Mouse (Mus musculus) limb, embryonic 12.5 days (tissue): Measurements from ENCODE around the gene Rfpl4. TPM values are rescaled to one million over a fixed set of nuclear protein-coding genes. Genes with fewer than 3 reads are reported as not detected.
"Not testable (repeated sequence)": the region's sequence is repeated elsewhere in the genome, so short reads cannot be mapped to it uniquely, and the experiment has no call there.

Experiments used
- ATAC-seq: fragments of 200-750 bp; cut with Nextera tagmentation; 2 replicates; pipeline ENCODE4 v1.8.0; 2017; ENCODE audit warnings: low read depth, moderate TSS enrichment; ENCODE audit not compliant: insufficient number of reproducible peaks, insufficient read depth, low FRiP score, low TSS enrichment
- H3K27ac ChIP-seq: fragments of 300-500 bp; sonication (generic); 2 replicates; pipeline ENCODE4 v1.5.1; 2016; ENCODE audit warnings: mild to moderate bottlenecking, moderate library complexity
- H3K27me3 ChIP-seq: fragments of 300-500 bp; sonication (generic); 2 replicates; pipeline ENCODE4 v1.6.1; 2016; ENCODE audit warnings: mild to moderate bottlenecking, moderate library complexity
- H3K36me3 ChIP-seq: fragments of 300-500 bp; sonication (generic); 2 replicates; pipeline ENCODE4 v1.6.1; 2016; ENCODE audit warnings: mild to moderate bottlenecking, moderate library complexity
- H3K4me1 ChIP-seq: fragments of 300-500 bp; sonication (generic); replicated peaks from 2 replicates; pipeline ENCODE4 v1.6.1; 2016
- H3K4me2 ChIP-seq: fragments of 300-500 bp; sonication (generic); 2 replicates; pipeline ENCODE4 v1.6.1; 2016; ENCODE audit warnings: mild to moderate bottlenecking, moderate library complexity
- H3K4me3 ChIP-seq: fragments of 300-500 bp; sonication (generic); replicated peaks from 2 replicates; pipeline ENCODE4 v1.5.1; 2016; ENCODE audit warnings: mild to moderate bottlenecking
- H3K9ac ChIP-seq: fragments of 300-500 bp; sonication (generic); replicated peaks from 2 replicates; pipeline ENCODE4 v1.6.1; 2016; ENCODE audit warnings: mild to moderate bottlenecking, moderate library complexity
- H3K9me3 ChIP-seq: fragments of 300-500 bp; sonication (generic); 2 replicates; pipeline ENCODE4 v1.6.1; 2016; ENCODE audit warnings: mild to moderate bottlenecking, moderate library complexity
- whole genome bisulfite sequencing: fragments of 180-500 bp; shearing (Covaris S2); methylation state at CpG from one replicate; pipeline ENCODE4 v1.1.7; 2016; 5-methylcytosine and 5-hydroxymethylcytosine counted together
- polyA plus RNA-seq: library from polyadenylated mRNA; unstranded; fragments of >200 nt; fragmentation: Nextera tagmentation; extraction: Ambion mirVana; gene quantifications from 2 replicates; pipeline ENCODE4 v1.2.1, GENCODE M21; 2016

Rfpl4 gene
- polyA plus RNA-seq, 1 experiment from 2014 or later = not detected

DNA sequence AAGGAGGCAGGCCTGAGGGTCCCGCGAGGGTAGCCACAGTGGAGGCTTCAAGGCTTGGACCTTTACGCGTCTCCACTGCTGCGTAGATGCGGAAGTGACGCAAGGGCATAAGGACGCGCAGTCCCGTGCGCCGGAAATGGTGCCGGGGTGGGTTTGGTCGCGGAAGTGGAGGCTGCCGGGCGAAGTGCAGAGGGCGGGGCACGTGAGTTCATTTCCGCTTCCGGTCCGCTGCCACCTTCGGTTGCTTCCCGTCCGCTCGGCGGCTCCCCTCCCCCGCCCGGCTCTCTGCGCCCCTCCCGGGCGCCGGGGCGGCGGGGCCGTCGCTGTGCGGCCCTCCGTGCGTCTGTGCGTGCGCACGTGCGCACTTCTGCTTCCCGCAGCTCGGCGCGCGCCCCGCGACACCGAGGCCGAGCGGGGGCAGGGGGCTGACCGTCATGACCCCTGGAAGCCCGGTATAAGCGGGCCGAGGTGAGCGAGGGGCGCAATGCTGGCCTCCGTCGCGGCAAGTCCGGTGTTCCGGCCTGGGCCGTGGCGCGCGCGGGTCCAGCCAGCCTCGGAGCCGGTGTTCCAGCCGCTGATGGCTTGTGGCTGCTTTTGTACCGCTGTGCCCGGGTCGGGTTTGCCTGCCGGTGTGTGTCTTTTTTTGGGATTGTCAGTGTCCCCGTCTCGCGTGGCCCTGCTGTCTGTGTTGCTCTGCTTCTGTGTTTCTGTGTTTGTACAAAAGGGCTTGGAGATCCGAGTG lies 36.6 kb downstream of the Rfpl4 start, which contains the start of gene Epn1:
Gene Epn1 (plus strand): TSS at position 226 of the 742 bp plus-strand sequence.
- Histone ChIP-seq H3K36me3 (peaks cover 65% of the 10 kb centered on the region), H3K4me1 (peaks cover 14% of the 10 kb centered on the region), H3K4me3 (peak within 1 kb of the TSS; percentile 98), H3K27ac (peak within 1 kb of the TSS; percentile 94), H3K9ac (peak within 1 kb of the TSS; percentile 98), H3K9me3 (no peaks in the 10 kb centered on the region), H3K4me2 (peak within 1 kb of the TSS; percentile 69), H3K27me3 (no peaks in the 10 kb centered on the region)
- WGBS = under 1% methylated on average over 81 of the region's 81 CpGs
- peak; percentile 90 for ATAC-seq

DNA sequence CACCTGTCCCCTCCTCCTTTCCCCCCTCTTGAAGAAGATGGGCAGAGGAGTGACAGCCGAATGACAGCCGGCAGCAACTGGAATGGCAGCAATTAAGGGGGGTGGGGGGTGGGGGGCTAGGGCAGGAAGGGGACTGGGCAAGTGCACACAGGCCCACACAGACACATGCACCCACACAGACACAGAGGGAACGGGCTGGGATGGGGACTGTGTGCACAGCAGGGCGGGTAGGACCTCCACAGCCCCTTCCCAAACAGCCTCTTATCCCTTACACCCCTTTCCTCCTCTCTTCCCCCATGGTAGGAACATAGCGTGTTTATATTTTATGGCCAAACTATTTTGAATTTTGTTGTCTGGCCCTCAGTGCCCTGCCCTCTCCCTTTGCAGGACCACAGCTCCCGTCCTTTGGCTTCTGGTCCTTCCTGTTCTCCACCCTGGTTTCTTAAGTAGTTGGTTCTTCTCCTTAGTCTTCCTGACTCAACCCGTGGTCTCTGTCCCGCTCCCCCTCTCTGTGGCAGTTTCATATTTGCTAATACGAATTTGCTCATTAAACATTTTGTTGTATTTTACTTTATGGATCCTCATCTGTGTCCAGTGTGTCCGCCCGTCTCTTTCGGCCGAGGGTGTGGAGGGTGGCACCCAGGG lies 37.3 kb downstream of the Rfpl4 start:
- not testable (repeated sequence) for H3K9me3 ChIP-seq, H3K27me3 ChIP-seq
- 44% methylated on average over 10 of the region's 13 CpGs for whole genome bisulfite sequencing
- H3K27ac ChIP-seq = peak overlapping the region; percentile 78
- peaks cover 66% of the 10 kb centered on the region for H3K36me3 ChIP-seq
- peak overlapping the region; percentile 69 for H3K4me2 ChIP-seq
- H3K9ac ChIP-seq = 0 out of 2 replicates have a peak overlapping the region, but pooled peaks have one; percentile 98
- H3K4me1 ChIP-seq = peaks cover 14% of the 10 kb centered on the region
- peak; percentile 34; the same call in 1 of the 2 replicates for ATAC-seq
- peak overlapping the region; percentile 98 for H3K4me3 ChIP-seq

DNA sequence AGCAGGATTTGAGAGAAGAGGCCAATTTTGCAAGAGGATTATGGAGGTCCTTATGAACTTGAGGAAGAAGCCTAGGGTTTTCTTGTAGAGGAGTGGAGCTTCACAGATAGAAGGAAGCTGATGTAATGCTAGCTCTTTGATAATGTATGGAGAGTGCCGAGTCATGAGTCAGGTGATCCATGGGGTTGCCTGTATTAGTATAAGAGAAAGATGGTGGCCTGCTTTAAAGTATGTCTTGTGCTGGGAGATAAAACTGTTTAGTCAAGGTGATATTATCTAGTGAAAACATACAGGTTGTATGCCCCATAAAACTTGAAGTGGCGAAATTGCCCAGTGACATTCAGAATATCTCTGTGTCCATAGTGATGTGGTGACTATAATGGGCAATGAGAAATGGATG lies 39.8 kb downstream of the Rfpl4 start:
- no peaks in the 10 kb centered on the region for H3K9me3 ChIP-seq
- H3K4me2 ChIP-seq = no peak overlapping the region
- ATAC-seq = no peak
- H3K36me3 ChIP-seq = peaks cover 72% of the 10 kb centered on the region
- no peak overlapping the region for H3K4me3 ChIP-seq
- no peaks in the 10 kb centered on the region for H3K27me3 ChIP-seq
- peaks cover 12% of the 10 kb centered on the region for H3K4me1 ChIP-seq
- H3K9ac ChIP-seq = no peak overlapping the region
- no peak overlapping the region for H3K27ac ChIP-seq
- 88% methylated on average over 2 of the region's 2 CpGs for WGBS

DNA sequence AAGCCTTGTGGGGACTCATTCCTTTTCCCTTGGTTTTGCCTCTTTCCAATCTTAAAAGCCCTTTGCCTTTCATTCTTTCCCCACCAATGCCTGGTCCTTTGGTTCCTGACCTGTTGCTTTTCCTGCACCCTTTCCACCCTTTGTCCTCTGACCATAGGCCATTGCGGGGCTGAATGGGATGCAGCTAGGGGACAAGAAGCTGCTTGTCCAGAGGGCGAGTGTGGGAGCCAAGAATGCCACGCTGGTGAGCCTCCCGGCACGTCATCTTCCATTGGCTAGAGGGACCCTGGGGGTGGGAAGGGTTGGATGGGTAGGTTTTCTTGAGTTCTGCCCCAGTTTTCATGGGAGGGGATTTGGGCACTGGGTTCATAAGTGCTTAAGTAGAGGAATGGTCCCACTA lies 41.8 kb downstream of the Rfpl4 start:
- 95% methylated on average over 5 of the region's 5 CpGs for WGBS

DNA sequence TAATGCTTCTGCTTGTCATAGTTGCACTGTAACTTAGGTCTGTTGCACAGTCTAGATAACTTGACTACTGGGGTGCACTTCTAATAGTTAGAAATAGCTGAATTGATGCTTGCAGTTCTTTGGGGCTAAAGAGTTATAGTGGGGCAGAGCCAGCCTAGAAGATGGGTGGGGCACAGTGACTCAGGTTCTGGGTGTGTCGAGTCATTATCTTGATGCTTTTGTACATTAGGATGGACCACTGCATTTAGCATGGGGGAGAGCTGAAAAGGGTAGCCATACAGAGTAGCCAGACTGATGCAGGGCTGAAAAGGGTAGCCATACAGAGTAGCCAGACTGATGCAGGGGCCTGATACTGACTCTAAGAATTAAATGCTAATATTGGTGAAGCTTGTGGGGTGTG lies 43.2 kb downstream of the Rfpl4 start:
- Histone ChIP-seq H3K4me1 (no peaks in the 10 kb centered on the region), H3K4me3 (no peak overlapping the region), H3K27me3 (no peaks in the 10 kb centered on the region), H3K9ac (no peak overlapping the region; the same call in 1 of the 2 replicates), H3K36me3 (peaks cover 98% of the 10 kb centered on the region), H3K9me3 (no peaks in the 10 kb centered on the region), H3K27ac (no peak overlapping the region), H3K4me2 (no peak overlapping the region)
- 84% methylated on average over 1 of the region's 1 CpGs for WGBS
- ATAC-seq = no peak

More for the DNA sequence above, 41.8 kb downstream of the Rfpl4 start:
- H3K27me3 ChIP-seq = no peaks in the 10 kb centered on the region
- ATAC-seq = no peak
- peaks cover 91% of the 10 kb centered on the region for H3K36me3 ChIP-seq
- H3K9me3 ChIP-seq = no peaks in the 10 kb centered on the region
- no peak overlapping the region for H3K27ac ChIP-seq
- H3K9ac ChIP-seq = no peak overlapping the region
- no peaks in the 10 kb centered on the region for H3K4me1 ChIP-seq
- H3K4me3 ChIP-seq = no peak overlapping the region
- H3K4me2 ChIP-seq = no peak overlapping the region

DNA sequence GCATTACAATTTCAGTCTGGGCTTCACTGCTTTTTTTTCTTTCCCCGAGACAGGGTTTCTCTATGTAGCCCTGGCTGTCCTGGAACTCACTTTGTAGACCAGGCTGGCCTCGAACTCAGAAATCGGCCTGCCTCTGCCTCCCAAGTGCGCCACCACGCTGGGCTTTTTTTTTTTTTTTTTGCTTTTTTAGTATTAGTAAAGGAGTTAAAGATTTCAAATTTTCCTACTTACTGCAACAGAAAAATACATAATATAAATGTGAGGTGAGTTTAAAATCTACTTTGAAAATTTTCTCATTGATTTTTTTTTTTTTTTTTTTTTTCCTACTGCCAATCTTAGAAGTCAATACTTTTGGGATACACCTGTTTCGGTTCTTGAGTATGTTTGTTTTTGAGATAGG lies 51.9 kb downstream of the Rfpl4 start:
- no peak overlapping the region for H3K4me2 ChIP-seq
- H3K4me1 ChIP-seq = peaks cover 24% of the 10 kb centered on the region
- 86% methylated on average over 6 of the region's 6 CpGs for WGBS
- no peaks in the 10 kb centered on the region for H3K9me3 ChIP-seq
- no peak for ATAC-seq
- no peaks in the 10 kb centered on the region for H3K27me3 ChIP-seq
- H3K9ac ChIP-seq = no peak overlapping the region
- H3K4me3 ChIP-seq = no peak overlapping the region
- H3K27ac ChIP-seq = no peak overlapping the region
- peaks cover 42% of the 10 kb centered on the region for H3K36me3 ChIP-seq

DNA sequence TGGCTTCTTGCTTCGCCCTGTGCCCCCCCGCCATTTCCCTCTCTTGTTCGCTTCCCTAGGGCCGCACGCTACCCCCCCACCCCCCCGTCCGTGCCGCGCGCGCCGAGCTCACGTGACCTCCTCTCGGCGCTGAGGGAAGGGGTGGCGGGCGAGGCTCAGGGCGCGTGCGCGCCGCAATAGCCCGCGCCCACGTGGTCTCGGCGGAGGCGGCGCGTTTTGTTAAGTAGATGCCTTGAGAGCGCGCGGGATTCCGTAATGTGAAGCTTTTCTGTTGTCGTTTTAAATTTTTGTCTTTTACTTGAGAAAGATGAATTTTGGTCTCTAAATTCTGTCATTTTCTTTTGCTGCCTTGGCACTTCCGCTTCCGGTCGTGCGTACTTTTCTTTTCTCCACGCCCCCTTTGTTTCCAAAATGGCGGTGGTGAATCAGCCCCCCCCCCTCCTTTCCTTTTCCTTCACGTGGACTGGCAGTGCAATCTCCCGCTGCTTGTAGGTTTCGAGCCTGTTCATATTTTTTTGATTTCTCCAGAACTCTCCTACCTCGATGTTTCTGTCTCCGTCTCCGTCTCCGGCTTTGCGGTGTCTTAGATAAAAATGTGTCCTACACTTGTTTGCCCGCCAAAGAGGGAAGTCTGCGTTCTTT lies 54.3 kb downstream of the Rfpl4 start:
- Histone ChIP-seq H3K27ac (peak overlapping the region; percentile 99), H3K36me3 (peaks cover 18% of the 10 kb centered on the region), H3K4me1 (peaks cover 35% of the 10 kb centered on the region), H3K27me3 (peaks cover 17% of the 10 kb centered on the region), H3K4me3 (peak overlapping the region; percentile 69), H3K4me2 (peak overlapping the region; percentile 86), H3K9ac (peak overlapping the region; percentile 89), H3K9me3 (no peaks in the 10 kb centered on the region)
- peak; percentile 27 for ATAC-seq
- under 1% methylated on average over 49 of the region's 51 CpGs for WGBS

DNA sequence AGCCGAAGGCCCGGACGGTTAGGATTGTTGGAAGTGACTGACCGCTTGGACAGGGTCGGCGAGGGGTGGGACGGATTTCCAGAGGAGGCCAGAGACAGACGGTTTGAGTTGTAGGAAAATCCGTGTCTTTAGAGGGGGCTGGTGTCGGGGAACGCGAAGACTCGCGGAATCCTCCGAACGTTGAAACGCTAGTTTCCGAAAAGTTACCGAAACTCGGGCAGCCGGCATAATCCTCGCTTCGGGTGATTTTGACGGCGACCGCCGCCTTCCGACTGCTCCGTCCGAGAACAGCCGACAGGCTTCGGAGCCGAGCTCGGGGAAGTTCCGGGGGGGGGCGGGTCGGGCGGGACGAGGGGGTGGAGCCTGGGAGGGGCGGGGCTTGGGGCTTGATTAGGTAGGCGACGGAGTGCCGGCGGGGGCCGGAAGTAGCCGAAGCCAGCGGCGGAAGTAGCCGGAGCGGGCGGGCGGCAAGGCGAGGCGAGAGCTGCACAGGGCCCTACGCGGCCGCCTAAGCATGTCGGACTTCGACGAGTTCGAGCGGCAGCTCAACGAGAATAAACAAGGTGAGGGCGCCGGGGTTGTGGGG lies 54.9 kb downstream of the Rfpl4 start, which contains the start of gene U2af2:
Gene U2af2 (plus strand): TSS at position 370 of the 586 bp plus-strand sequence.
- WGBS = under 1% methylated on average over 54 of the region's 65 CpGs
- peaks cover 39% of the 10 kb centered on the region for H3K4me1 ChIP-seq
- peak within 1 kb of the TSS; percentile 69 for H3K4me3 ChIP-seq
- peak within 1 kb of the TSS; percentile 89 for H3K9ac ChIP-seq
- H3K27ac ChIP-seq = peak within 1 kb of the TSS; percentile 99
- H3K4me2 ChIP-seq = peak within 1 kb of the TSS; percentile 86
- H3K9me3 ChIP-seq = no peaks in the 10 kb centered on the region
- H3K36me3 ChIP-seq = peaks cover 12% of the 10 kb centered on the region
- peaks cover 23% of the 10 kb centered on the region for H3K27me3 ChIP-seq
- ATAC-seq = peak; percentile 74

DNA sequence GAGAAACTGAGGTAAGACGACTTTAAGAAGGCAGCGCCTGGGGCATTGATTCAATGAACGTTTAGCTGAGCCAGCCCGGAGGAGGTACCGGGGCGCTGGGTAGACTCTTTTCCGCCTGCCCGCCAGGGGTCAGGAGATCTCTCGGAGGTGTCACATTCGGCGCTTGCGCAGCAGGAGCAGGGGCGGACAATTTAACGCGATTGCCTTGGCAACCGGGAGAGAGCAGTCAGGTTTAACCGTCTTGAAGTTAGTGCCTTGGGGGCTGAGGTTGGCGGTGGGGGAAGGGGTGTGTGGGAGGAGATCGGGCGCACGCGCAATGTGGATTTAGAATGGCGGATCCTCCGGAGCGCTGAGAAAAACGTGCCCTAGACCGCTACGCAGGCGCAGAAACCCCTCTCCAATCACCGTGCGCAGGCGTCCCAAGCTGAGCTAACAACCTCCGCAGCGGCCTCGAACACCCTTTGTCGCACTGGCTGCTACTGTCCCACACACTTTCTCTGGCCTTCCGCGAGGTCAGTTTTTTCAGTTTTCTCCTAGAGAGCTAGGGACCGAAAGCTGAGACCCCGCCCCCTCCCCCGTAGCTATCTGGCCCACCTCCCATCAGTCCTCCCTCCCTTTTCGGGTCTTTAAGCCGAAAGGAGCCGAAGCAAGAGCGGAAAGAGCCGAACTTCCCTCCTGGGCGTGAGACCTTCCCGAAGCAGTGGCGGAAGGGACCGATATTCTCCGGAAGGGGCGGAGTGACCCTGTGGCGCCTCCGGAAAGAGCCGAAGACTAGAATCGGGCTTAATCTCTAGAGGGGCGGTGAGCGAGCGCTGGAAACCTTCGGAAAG lies 55.6 kb downstream of the Rfpl4 start:
- Histone ChIP-seq H3K27ac (peak overlapping the region; percentile 99), H3K9me3 (no peaks in the 10 kb centered on the region), H3K4me1 (peaks cover 42% of the 10 kb centered on the region), H3K9ac (peak overlapping the region; percentile 89), H3K36me3 (peaks cover 5% of the 10 kb centered on the region), H3K4me2 (peak overlapping the region; percentile 86), H3K4me3 (peak overlapping the region; percentile 69), H3K27me3 (peaks cover 30% of the 10 kb centered on the region)
- under 1% methylated on average over 54 of the region's 60 CpGs for WGBS
- ATAC-seq = peak; percentile 87

DNA sequence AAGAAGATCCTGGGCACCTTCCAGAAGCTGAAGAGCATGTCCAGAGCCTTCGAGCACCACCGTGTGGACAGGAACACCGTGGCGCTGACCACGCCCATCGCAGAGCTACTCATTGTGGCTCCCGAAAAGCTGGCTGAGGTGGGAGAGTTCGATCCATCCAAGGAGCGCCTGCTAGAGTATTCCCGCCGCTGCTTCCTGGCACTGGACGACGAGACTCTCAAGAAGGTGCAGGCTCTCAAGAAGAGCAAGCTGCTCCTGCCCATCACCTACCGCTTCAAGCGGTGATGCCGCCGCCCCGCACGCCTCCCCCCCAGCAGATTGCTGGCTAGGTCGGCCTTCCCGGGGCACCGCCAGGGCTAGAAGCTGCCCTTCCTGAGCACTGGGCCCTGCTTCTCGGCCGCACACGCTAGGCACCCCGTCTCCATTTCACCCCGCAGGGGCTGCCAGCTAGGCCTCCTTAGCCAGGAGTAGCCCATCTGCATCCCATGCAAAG lies 56.5 kb downstream of the Rfpl4 start:
- H3K4me1 ChIP-seq = peaks cover 43% of the 10 kb centered on the region
- H3K27me3 ChIP-seq = peaks cover 39% of the 10 kb centered on the region
- H3K4me3 ChIP-seq = peak overlapping the region; percentile 69
- H3K4me2 ChIP-seq = peak overlapping the region; percentile 86
- H3K9ac ChIP-seq = peak overlapping the region; percentile 89
- H3K36me3 ChIP-seq = no peaks in the 10 kb centered on the region; the same call in 1 of the 2 replicates
- peak; percentile 6; the same call in 1 of the 2 replicates for ATAC-seq
- H3K27ac ChIP-seq = peak overlapping the region; percentile 99
- WGBS = 4% methylated on average over 27 of the region's 27 CpGs
- H3K9me3 ChIP-seq = no peaks in the 10 kb centered on the region
